Mouse (Mus musculus) neural tube, embryonic 14.5 days (tissue): ENCODE data around the gene Gm17482. TPM values are rescaled to one million over a fixed set of nuclear protein-coding genes. Genes with fewer than 3 reads are reported as not detected.

Experiments
- ATAC-seq: fragments of 200-750 bp; cut with Nextera tagmentation; 2 replicates; pipeline ENCODE4 v1.8.0; 2017; ENCODE audit warnings: low read depth, mild to moderate bottlenecking, moderate TSS enrichment, moderate library complexity
- H3K27ac ChIP-seq: fragments of 300-500 bp; sonication (generic); 2 replicates; pipeline ENCODE4 v1.5.1; 2014; ENCODE audit warnings: low read depth, mild to moderate bottlenecking, control low read depth, low read length, moderate library complexity, mixed read lengths
- H3K27me3 ChIP-seq: fragments of 300-500 bp; sonication (generic); 2 replicates; pipeline ENCODE4 v1.6.1; 2014; ENCODE audit warnings: low read length; ENCODE audit not compliant: control insufficient read depth, insufficient read depth
- H3K36me3 ChIP-seq: fragments of 300-500 bp; sonication (generic); 2 replicates; pipeline ENCODE4 v1.6.1; 2014; ENCODE audit warnings: low read length, mixed read lengths; ENCODE audit not compliant: control insufficient read depth, insufficient read depth
- H3K4me1 ChIP-seq: fragments of 300-500 bp; sonication (generic); 2 replicates; pipeline ENCODE4 v1.6.1; 2014; ENCODE audit warnings: low read length; ENCODE audit not compliant: control insufficient read depth, insufficient read depth
- H3K4me2 ChIP-seq: fragments of 300-500 bp; sonication (generic); 2 replicates; pipeline ENCODE4 v1.6.1; 2014; ENCODE audit warnings: mild to moderate bottlenecking, low read depth, low read length, control low read depth
- H3K4me3 ChIP-seq: fragments of 300-500 bp; sonication (generic); 2 replicates; pipeline ENCODE4 v1.5.1; 2014; ENCODE audit warnings: low read depth, low read length, control low read depth, mixed read lengths
- H3K9ac ChIP-seq: fragments of 300-500 bp; sonication (generic); replicated peaks from 2 replicates; pipeline ENCODE4 v1.6.1; 2014; ENCODE audit warnings: low read depth, mild to moderate bottlenecking, control low read depth, low read length, mixed read lengths
- H3K9me3 ChIP-seq: fragments of 300-500 bp; sonication (generic); 2 replicates; pipeline ENCODE4 v1.6.1; 2016; ENCODE audit warnings: low read length; ENCODE audit not compliant: control insufficient read depth
- WGBS: fragments of 180-500 bp; shearing (Covaris S2); extraction: QIAGEN DNeasy Blood & Tissue Kit; methylation state at CpG from one replicate; pipeline ENCODE4 v1.1.7; 2014; 5-methylcytosine and 5-hydroxymethylcytosine counted together
- polyA plus RNA-seq: library from polyadenylated mRNA; unstranded; fragments of >200 nt; fragmentation: Nextera tagmentation; extraction: Ambion mirVana; gene quantifications from 2 replicates; pipeline ENCODE4 v1.2.1, GENCODE M21; 2014

Gene Gm17482
- polyA plus RNA-seq: not detected in 2 replicates

GRCm38 (mm10) chr6:115227043-115227442 is at the start of gene Gm17482:
TSS of gene Gm17482 (plus strand) at chr6:115227343.
- Histone ChIP-seq H3K4me3 (no peak within 1 kb of the TSS), H3K27ac (no peak within 1 kb of the TSS)
- 69% methylated on average over 4 of the region's 4 CpGs for WGBS

GRCm38 (mm10) chr6:115178826-115179225 is 48.3 kb upstream of the Gm17482 start:
- Histone ChIP-seq H3K27ac (no peak overlapping the region), H3K4me1 (no peaks in the 10 kb centered on the region), H3K9me3 (no peaks in the 10 kb centered on the region), H3K9ac (no peak overlapping the region), H3K4me3 (no peak overlapping the region), H3K36me3 (no peaks in the 10 kb centered on the region), H3K4me2 (no peak overlapping the region), H3K27me3 (no peaks in the 10 kb centered on the region)
- WGBS: 39% methylated on average over 3 of the region's 3 CpGs
- ATAC-seq: no peak

More at GRCm38 (mm10) chr6:115227043-115227442, at the start of gene Gm17482:
- Histone ChIP-seq H3K36me3 (no peaks in the 10 kb centered on the region), H3K4me2 (no peak within 1 kb of the TSS), H3K9me3 (no peaks in the 10 kb centered on the region), H3K9ac (no peak within 1 kb of the TSS), H3K4me1 (no peaks in the 10 kb centered on the region), H3K27me3 (no peaks in the 10 kb centered on the region)
- no peak; the same call in 1 of the 2 replicates for ATAC-seq

DNA sequence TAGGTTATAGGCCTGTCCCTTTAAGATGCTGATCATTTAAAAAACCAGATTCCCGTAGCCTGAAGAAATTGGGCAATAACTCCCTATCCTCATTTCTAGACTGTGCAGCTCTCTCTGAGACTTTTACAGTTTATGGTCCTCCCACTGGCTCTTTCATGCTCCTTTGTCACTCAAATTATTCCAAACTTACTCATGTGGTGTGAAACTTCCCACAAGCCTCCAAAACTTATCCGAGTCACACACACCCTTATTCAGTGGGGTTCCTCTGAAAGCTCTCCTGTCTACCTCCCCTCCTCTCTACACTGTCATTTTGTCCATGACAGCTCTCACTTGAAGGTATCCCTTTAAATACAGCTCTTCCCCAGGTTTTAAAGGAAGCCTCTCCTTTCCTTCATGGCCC is 46.0 kb upstream of the Gm17482 start:
- H3K4me1 ChIP-seq: no peaks in the 10 kb centered on the region
- no peak for ATAC-seq
- H3K27me3 ChIP-seq: no peaks in the 10 kb centered on the region
- WGBS: 73% methylated on average over 2 of the region's 2 CpGs
- no peak overlapping the region for H3K9ac ChIP-seq
- no peak overlapping the region for H3K4me2 ChIP-seq
- H3K9me3 ChIP-seq: no peaks in the 10 kb centered on the region
- no peaks in the 10 kb centered on the region for H3K36me3 ChIP-seq
- no peak overlapping the region for H3K4me3 ChIP-seq
- no peak overlapping the region for H3K27ac ChIP-seq

DNA sequence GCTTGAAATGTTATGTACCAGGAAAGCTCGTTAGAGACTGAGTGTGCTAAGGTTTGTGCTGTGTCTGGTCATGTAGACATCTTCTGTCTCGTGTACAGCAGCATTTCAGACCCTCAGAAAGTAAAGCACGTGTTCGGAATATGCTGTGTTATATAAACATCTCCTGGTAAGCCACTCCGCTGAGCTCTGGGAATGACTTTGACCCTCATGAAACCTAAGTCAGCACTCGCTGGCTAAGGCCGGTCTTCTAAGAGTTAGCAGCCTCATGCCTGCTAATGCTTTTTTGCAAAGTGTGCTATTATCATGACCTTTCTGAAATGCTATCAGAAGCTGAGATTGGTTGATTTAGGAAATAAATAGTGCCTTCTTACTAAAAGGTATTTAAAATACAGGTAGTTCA is 36.0 kb upstream of the Gm17482 start:
- H3K27me3 ChIP-seq: no peaks in the 10 kb centered on the region
- no peaks in the 10 kb centered on the region for H3K4me1 ChIP-seq
- H3K4me3 ChIP-seq: no peak overlapping the region
- ATAC-seq: no peak
- no peak overlapping the region for H3K9ac ChIP-seq
- H3K4me2 ChIP-seq: no peak overlapping the region
- WGBS: 82% methylated on average over 7 of the region's 7 CpGs
- H3K27ac ChIP-seq: no peak overlapping the region
- no peaks in the 10 kb centered on the region for H3K9me3 ChIP-seq
- H3K36me3 ChIP-seq: no peaks in the 10 kb centered on the region

DNA sequence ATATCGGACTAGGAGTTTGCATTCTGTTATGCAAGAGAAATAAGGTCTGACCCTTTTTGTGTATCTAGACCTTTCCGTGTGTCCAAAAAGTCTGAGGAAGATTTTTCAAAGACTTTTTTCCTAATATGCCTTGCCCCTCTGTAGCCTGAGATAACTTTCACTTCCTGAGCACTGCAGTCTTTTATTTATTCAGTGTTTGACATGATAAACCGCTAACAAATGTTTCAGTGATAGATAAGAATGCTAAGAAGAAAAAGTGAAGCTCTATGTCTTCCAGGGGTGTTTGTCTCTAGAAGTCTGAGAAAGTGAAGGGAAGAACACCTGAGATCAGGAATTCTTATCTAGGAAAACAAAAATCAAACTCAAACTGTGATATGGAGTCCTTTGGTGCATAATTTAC is 26.4 kb upstream of the Gm17482 start:
- Histone ChIP-seq H3K4me3 (no peak overlapping the region), H3K4me1 (no peaks in the 10 kb centered on the region), H3K4me2 (no peak overlapping the region), H3K27me3 (no peaks in the 10 kb centered on the region), H3K9me3 (no peaks in the 10 kb centered on the region), H3K36me3 (no peaks in the 10 kb centered on the region), H3K27ac (no peak overlapping the region), H3K9ac (no peak overlapping the region)
- no peak for ATAC-seq
- WGBS: 89% methylated on average over 3 of the region's 3 CpGs

DNA sequence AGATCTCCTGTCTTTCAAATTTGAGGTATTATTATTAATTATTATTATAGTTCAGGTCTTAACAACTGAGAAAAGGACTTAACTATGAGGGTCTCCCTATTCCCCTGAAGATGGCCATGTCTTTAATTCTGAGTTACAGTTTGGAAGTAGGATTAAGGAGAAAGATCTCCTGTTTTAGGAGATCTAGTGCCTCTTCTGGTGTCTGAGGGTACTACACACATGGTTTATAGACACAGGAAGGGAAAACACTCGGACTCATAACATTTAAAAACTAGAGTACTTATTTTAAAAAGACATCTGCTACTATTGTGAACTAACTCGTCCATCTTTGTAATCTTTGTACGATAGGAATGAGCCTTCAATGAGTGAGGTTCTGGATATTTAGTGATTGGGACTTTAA is 24.1 kb upstream of the Gm17482 start:
- Histone ChIP-seq H3K4me3 (no peak overlapping the region), H3K4me1 (no peaks in the 10 kb centered on the region), H3K4me2 (no peak overlapping the region), H3K9me3 (no peaks in the 10 kb centered on the region), H3K27ac (no peak overlapping the region), H3K9ac (no peak overlapping the region), H3K27me3 (no peaks in the 10 kb centered on the region), H3K36me3 (no peaks in the 10 kb centered on the region)
- ATAC-seq: no peak
- WGBS: 81% methylated on average over 3 of the region's 3 CpGs

DNA sequence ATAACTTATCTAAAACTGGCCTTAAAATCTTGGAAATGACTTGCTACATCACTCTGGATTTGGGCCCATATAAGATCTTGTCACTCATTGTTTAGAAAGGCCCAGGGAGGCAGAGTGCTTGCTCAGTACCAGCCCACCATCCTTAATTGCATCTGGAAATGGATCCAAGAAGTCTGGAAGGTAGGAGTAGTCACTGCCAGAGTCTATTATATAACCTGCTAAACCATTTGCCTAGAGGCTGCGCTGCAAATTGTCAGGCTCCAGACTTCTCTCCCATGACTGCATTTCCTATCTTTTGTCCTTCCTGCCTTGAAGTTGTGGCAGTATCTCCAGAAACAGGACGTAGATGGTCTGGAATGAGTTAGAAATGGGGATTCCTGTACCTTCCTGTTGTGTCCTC is 17.0 kb upstream of the Gm17482 start:
- WGBS: 91% methylated on average over 2 of the region's 2 CpGs
- no peak overlapping the region for H3K4me2 ChIP-seq
- no peaks in the 10 kb centered on the region for H3K27me3 ChIP-seq
- no peak for ATAC-seq
- no peaks in the 10 kb centered on the region for H3K36me3 ChIP-seq
- H3K4me1 ChIP-seq: no peaks in the 10 kb centered on the region
- no peak overlapping the region for H3K9ac ChIP-seq
- H3K9me3 ChIP-seq: no peaks in the 10 kb centered on the region
- no peak overlapping the region for H3K27ac ChIP-seq
- no peak overlapping the region for H3K4me3 ChIP-seq

GRCm38 (mm10) chr6:115210820-115211219 is 16.3 kb upstream of the Gm17482 start:
- Histone ChIP-seq H3K27ac (no peak overlapping the region), H3K4me3 (no peak overlapping the region), H3K36me3 (no peaks in the 10 kb centered on the region), H3K4me1 (no peaks in the 10 kb centered on the region), H3K4me2 (no peak overlapping the region), H3K27me3 (no peaks in the 10 kb centered on the region), H3K9ac (no peak overlapping the region), H3K9me3 (no peaks in the 10 kb centered on the region)
- WGBS: 94% methylated on average over 3 of the region's 3 CpGs
- no peak for ATAC-seq

- Histone ChIP-seq H3K4me1 (no peaks in the 10 kb centered on the region), H3K36me3 (no peaks in the 10 kb centered on the region), H3K9ac (no peak overlapping the region), H3K4me3 (no peak overlapping the region), H3K27me3 (no peaks in the 10 kb centered on the region), H3K4me2 (no peak overlapping the region), H3K9me3 (no peaks in the 10 kb centered on the region), H3K27ac (no peak overlapping the region)
- WGBS: 65% methylated on average over 5 of the region's 5 CpGs
- no peak for ATAC-seq
Measured at GRCm38 (mm10) chr6:115212132-115212903, 14.8 kb upstream of the Gm17482 start.
